Mouse (Mus musculus): ENCODE data around the gene 1700025C18Rik.

Gene 1700025C18Rik

DNA sequence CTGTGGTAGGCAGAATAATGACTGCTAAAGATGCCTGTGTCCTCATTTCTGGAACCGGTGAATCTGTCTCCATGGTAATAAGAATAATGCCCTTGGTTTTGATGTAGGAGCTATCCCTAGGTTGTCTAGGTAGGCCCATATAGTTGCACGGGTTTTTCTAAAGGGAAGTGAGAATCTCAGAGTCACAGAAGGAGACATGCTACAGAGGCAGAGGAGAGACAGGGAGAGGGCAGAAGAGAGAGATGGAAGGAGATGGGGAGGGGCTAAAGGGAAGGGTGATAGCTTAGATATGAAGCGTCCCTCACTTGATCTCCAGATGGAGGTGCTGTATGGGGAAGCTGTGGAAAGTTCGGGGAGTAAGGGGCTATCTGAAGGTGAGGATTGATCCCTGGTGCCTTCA lies 53.1 kb downstream of the 1700025C18Rik start:
- DNase-seq (ENCODE audit: low read depth, low spot score): no peak

DNA sequence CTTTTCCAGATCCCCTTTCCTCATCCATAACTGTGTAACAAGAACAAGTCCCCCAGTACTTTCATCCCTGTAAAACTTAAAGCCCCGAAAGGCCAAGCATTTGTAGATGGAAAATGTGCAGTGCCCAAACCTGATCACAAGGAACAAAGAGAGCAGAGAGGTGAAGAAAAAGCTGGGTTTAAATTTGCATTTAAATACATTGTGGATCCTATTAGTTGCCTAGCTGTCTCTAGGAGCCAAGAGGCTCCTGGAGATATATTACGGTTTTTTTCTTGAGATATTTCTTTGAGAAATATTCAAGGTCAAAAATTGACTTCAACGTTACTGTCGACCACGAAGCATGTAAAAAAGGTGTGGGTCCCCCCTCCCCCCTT lies 55.5 kb downstream of the 1700025C18Rik start:
- no peak for DNase-seq (ENCODE audit: low read depth, low spot score)

DNA sequence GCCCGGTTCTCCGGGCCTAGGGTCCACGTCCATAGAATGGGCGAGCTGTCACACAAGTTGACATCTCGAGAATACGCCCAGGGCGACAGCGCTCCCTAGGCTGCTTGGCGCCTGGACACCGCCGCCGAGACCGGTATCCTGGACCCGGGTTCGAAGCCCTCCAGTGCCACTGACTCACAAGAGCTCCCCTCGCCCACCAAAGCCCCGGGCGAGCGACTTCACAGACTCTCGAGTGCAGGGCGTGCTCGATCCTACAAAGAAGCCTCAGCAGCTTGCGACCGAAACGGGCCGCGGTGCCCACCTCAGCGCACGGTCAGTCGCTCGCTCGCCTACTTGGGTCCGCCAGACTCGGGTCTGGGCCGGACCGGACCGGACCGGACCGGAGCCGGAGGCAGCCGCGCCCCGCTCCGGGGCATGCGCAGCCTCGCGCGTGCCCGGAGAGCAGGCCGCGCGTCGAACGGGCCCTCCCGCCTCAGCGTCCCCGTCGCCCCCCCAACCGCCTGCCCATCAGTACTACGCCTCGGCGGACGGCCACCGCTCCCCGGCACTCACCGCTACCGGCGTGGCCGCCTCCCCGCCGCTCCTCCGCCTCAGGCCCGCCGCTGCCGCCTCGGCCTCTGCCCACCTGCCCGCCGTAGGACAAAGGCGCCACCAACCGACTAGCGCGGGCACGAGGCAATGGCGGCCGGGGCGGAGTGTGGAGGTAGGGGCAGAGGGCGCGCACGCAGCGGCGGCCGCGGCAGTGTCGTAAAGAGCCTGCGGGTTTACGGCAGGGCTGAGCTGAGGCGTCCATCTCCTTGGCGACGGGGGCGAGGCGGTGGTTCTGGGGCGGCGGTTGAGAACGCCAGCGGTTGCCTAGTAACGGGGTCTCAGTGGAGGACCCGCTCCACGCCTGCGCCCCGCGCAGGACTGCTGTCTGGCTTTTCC lies 56.2 kb downstream of the 1700025C18Rik start, which contains the start of gene Ncoa5:
TSS of gene Ncoa5 (minus strand) at position 737 of the 927 bp plus-strand sequence.
- peak; percentile 89 for DNase-seq (ENCODE audit: low read depth, low spot score)

DNA sequence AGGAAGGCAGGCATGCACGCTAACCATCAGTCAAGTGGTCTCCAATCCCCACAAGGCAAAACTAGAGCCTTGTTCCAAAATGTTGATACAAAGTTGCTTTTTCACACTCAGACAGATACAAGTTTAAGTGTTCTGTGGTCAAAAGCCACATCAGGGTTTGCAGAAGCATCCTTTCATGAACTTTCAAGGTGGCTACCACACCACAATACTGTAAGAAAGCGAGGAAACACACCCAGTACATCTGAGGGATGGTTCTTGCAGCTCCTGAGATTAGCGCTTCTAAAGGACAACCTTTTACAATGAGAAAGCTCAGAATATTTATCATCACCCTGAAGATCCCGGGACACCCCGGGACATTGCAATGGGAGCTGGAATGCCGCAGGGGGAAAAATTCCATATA lies 57.2 kb downstream of the 1700025C18Rik start:
- DNase-seq (ENCODE audit: low read depth, low spot score): no peak

DNA sequence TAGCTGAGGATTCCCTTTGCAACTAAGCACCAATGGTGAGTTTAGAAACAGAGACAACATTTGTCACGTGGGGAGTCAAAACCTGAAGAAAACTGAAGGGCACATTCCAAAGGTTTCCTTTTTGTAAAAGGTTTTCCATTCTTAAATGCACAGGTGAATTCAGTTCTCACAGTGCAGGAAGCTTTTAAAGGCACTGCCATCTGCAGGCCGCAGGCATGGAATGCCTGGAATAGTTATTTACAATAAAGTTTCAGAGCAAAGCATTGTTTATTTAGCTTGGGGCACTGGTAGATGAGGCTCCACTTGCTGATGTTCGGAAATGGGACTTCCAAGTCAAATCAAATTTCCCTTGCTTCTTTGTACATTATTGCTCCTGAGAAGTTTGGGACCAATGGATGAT lies 58.0 kb downstream of the 1700025C18Rik start:
- DNase-seq (ENCODE audit: low read depth, low spot score): no peak
